Mouse (Mus musculus): Measurements from ENCODE around the gene Wnt8b.

Wnt8b gene

DNA sequence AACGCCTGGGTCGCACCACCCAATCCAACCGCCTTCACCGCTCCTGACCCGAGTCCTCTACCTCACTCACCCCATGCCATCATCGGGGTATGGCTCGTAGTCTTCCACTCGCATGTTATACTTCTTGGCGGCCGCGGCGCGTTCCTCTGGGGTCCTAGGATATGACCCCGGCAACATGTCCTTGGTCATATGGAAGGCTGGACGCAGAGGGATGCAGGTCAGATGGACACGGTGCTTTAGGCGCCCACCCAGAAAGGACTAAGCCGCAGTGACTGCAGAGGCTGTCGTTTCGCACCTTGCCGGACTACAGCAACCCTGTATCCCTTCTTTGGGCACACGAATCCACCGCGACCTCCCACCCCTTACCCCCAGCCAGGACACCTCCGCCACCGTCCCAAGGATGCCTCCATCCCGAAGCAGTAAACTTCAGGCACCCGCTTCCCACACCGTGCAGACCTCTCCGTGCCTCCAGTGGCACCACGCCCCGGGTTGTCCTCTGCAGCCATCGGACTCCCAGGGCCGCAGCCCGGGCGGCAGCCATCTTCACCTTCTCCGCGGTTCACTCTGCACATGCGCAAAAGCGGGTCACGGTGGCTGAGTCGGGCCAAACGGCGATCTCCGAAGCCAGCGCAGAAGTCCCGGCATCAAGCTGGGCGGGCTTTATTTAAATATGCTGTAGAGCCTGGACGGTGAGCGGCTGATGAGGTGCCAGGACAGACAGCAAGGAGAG lies 61.8 kb downstream of the Wnt8b start, which contains the start of gene Ndufb8:
Gene Ndufb8, minus strand, starts transcription at position 580 of the 730 bp plus-strand sequence.
- in situ Hi-C loops (cut with MboI, MseI) = no loop called here

DNA sequence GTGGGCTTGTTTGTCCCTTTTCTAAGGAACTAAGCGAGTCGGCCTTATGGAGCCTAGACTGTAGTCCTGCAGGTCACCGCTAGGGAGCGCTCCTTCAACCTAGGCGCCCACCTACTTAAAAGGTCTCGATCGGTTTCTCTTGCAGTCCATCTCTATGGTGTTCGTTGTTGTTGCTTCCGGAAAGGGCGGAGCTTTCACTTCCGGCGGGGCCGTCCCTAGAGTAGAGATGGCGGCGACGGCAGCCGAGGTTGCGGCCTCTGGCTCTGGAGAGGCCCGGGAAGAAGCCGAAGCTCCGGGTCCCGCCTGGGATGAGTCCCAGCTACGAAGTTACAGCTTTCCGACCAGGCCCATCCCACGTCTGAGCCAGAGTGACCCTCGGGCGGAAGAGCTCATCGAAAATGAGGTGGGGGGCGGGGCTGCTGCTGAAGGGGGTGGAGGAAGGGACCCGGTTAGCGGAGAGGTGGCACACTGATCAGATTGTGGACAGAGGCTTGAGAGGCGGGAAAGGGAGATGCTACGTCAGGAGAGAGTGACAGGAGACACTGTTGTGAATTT lies 69.5 kb downstream of the Wnt8b start, which contains the start of gene Hif1an:
Gene Hif1an, plus strand, starts transcription at position 199 of the 555 bp plus-strand sequence.
- in situ Hi-C loops (cut with MboI, MseI) = no loop called here

Data from T-helper 1 cell (primary cell).